Mouse (Mus musculus): Measurements from ENCODE around the gene Trpm8.

GRCm38 (mm10) chr1:88267489-88267888 lies 10.0 kb upstream of the Trpm8 start:
- TF ChIP-seq CTCF (IDR thresholded peaks at IDR 0.05; ENCODE audit: extremely low read depth, insufficient read depth, insufficient read length, insufficient replicate concordance) (no peak), POLR2A (IDR thresholded peaks at IDR 0.05; ENCODE audit: low read depth, low read length) (no peak)

Measured in spleen, adult 2 months (tissue).